Comparison of ENCODE assay signal across 8 mouse cellular contexts in genomic region chr2:10048461-10048860, GRCm38 (mm10). TPM values are rescaled to one million over a fixed set of nuclear protein-coding genes. Genes with fewer than 3 reads are reported as not detected.
DNase-seq lines count a peak whose midpoint lies in the region; ATAC-seq and TF ChIP-seq lines count a peak whose summit lies in the region.

Gene Taf3 (minus strand): TSS chr2:10048596.

- no peak for TF ChIP-seq EP300 in MEL (IDR thresholded peaks at IDR 0.05; ENCODE audit: low read depth in 1 of 2, low read length in 2 of 2)
- TF ChIP-seq EP300 in lung, postnatal 0 days (IDR thresholded peaks at IDR 0.05) = no peak

- ATAC-seq in lung, postnatal 0 days = peak; percentile 98

- TF ChIP-seq CTCF in MEL (IDR thresholded peaks at IDR 0.05 in 2 of 3, conservative IDR thresholded peaks at IDR 0.05 in 1 of 3; ENCODE audit: control insufficient read depth in 1 of 3, insufficient read depth in 1 of 3, low read depth in 2 of 3, low read length in 3 of 3, poor library complexity in 1 of 3, severe bottlenecking in 1 of 3) = 0 out of 6 replicates have a peak, but pooled peaks of 1 of the 3 experiments have one; percentile 15
- no peak for TF ChIP-seq CTCF in cerebellum, adult 2 months (IDR thresholded peaks at IDR 0.05; ENCODE audit: borderline replicate concordance, insufficient read depth, low read depth, low read length)
- no peak; the same call in 1 of the 2 replicates for TF ChIP-seq CTCF in lung, postnatal 0 days (IDR thresholded peaks at IDR 0.05)

- no peaks in the 10 kb centered on the region for H3K27me3 ChIP-seq in MEL (ENCODE audit: control insufficient read depth in 1 of 2, insufficient read depth in 2 of 2, low read length in 2 of 2)
- H3K27me3 ChIP-seq in cerebellum, adult 2 months (ENCODE audit: control insufficient read depth, insufficient read depth, low read length) = no peaks in the 10 kb centered on the region
- H3K27me3 ChIP-seq in hindbrain, embryonic 10.5 days (ENCODE audit: insufficient read depth, poor library complexity, severe bottlenecking) = no peaks in the 10 kb centered on the region
- no peaks in the 10 kb centered on the region for H3K27me3 ChIP-seq in lung, postnatal 0 days (replicated peaks; ENCODE audit: insufficient read depth, low read length)

- no peak for TF ChIP-seq RAD21 in MEL (IDR thresholded peaks at IDR 0.05; ENCODE audit: low read depth, low read length)

- peak within 1 kb of the TSS; percentile 96 for H3K9ac ChIP-seq in MEL (ENCODE audit: control insufficient read depth, low read depth, low read length, poor library complexity, severe bottlenecking)
- peak within 1 kb of the TSS; percentile 82 for H3K9ac ChIP-seq in lung, postnatal 0 days (replicated peaks; ENCODE audit: low read depth)

- H3K79me2 ChIP-seq in MEL (ENCODE audit: control insufficient read depth, insufficient read depth, low read length, poor library complexity) = peaks cover 31% of the 10 kb centered on the region

- peaks cover 0 to 5% of the 10 kb centered on the region in 2 experiments; a peak in 1 of 4 replicates for H3K36me3 ChIP-seq in MEL (ENCODE audit: control insufficient read depth in 1 of 2, insufficient read depth in 2 of 2, low read length in 2 of 2)
- H3K36me3 ChIP-seq in hindbrain, embryonic 10.5 days = peaks cover 3% of the 10 kb centered on the region; the same call in 1 of the 2 replicates
- no peaks in the 10 kb centered on the region for H3K36me3 ChIP-seq in lung, postnatal 0 days (ENCODE audit: insufficient read depth, low read length)

- H3K27ac ChIP-seq in MEL (ENCODE audit: control insufficient read depth, low read depth, low read length) = peak within 1 kb of the TSS; percentile 51
- H3K27ac ChIP-seq in cerebellum, adult 2 months (ENCODE audit: insufficient read depth, low read length) = 0 out of 2 replicates have a peak within 1 kb of the TSS, but pooled peaks have one; percentile 26
- peak within 1 kb of the TSS; percentile 93 for H3K27ac ChIP-seq in hindbrain, embryonic 10.5 days
- H3K27ac ChIP-seq in lung, postnatal 0 days (ENCODE audit: low read length) = no peak within 1 kb of the TSS

- under 1% methylated on average over 36 of the region's 36 CpGs for WGBS in cerebellum, adult 2 months
- under 1% methylated on average over 36 of the region's 36 CpGs for WGBS in hindbrain, embryonic 10.5 days
- under 1% methylated on average over 36 of the region's 36 CpGs for WGBS in lung, postnatal 0 days

- no peaks in the 10 kb centered on the region for H3K9me3 ChIP-seq in MEL (replicated peaks; ENCODE audit: insufficient read depth, low read length)
- no peaks in the 10 kb centered on the region for H3K9me3 ChIP-seq in hindbrain, embryonic 10.5 days
- no peaks in the 10 kb centered on the region for H3K9me3 ChIP-seq in lung, postnatal 0 days (ENCODE audit: low read length)

- peak; percentile 73 to 78 for TF ChIP-seq POLR2A in MEL (IDR thresholded peaks at IDR 0.05; ENCODE audit: control insufficient read depth in 1 of 2, insufficient read depth in 1 of 2, low read depth in 1 of 2, low read length in 2 of 2, poor library complexity in 1 of 2)
- peak; percentile 84 for TF ChIP-seq POLR2A in cerebellum, adult 2 months (IDR thresholded peaks at IDR 0.05; ENCODE audit: borderline replicate concordance, insufficient read depth, low read length)

- peak; percentile 93 for DNase-seq in MEL (ENCODE audit: low read depth, low spot score)
- peak; percentile 94 to 95 for DNase-seq in cerebellum, adult 2 months
- peak; percentile 88 for DNase-seq in forelimb bud, embryonic 11.5 days (ENCODE audit: low read depth, low spot score)
- peak; percentile 90 for DNase-seq in hindbrain, embryonic 10.5 days (ENCODE audit: low spot score)
- peak; percentile 92 for DNase-seq in layer of hippocampus, adult 9-11 months
- DNase-seq in lung, postnatal 0 days (ENCODE audit: low spot score) = peak; percentile 96
- peak; percentile 85 for DNase-seq in ovary, postnatal 14 days (ENCODE audit: low spot score)
- DNase-seq in thymus, postnatal 14 days = peak; percentile 96

- peak within 1 kb of the TSS; percentile 94 for H3K4me2 ChIP-seq in lung, postnatal 0 days (replicated peaks; ENCODE audit: low read depth, low read length)

- peak within 1 kb of the TSS; percentile 75 to 95 for H3K4me3 ChIP-seq in MEL (ENCODE audit: control insufficient read depth in 1 of 2, insufficient read depth in 1 of 2, low read depth in 2 of 2, low read length in 2 of 2)
- peak within 1 kb of the TSS; percentile 83 for H3K4me3 ChIP-seq in cerebellum, adult 2 months (replicated peaks; ENCODE audit: insufficient read depth, low read depth, low read length)
- H3K4me3 ChIP-seq in hindbrain, embryonic 10.5 days = peak within 1 kb of the TSS; percentile 97
- peak within 1 kb of the TSS; percentile 94 for H3K4me3 ChIP-seq in lung, postnatal 0 days (ENCODE audit: low read depth, low read length)

- H3K4me1 ChIP-seq in MEL (ENCODE audit: control insufficient read depth in 1 of 2, insufficient read depth in 2 of 2, low read length in 2 of 2) = peaks cover 0 to 4% of the 10 kb centered on the region in 2 experiments; a peak in 3 of 4 replicates
- H3K4me1 ChIP-seq in cerebellum, adult 2 months (ENCODE audit: control insufficient read depth, insufficient read depth, low read length) = no peaks in the 10 kb centered on the region
- H3K4me1 ChIP-seq in hindbrain, embryonic 10.5 days (replicated peaks) = peaks cover 24% of the 10 kb centered on the region
- H3K4me1 ChIP-seq in lung, postnatal 0 days (ENCODE audit: insufficient read depth, low read depth, low read length) = peaks cover 6% of the 10 kb centered on the region

TF ChIP-seq in MEL, 35 proteins besides CTCF, POLR2A, EP300 and RAD21 (continues in another document):
- TF ChIP-seq CHD1 (IDR thresholded peaks at IDR 0.05; ENCODE audit: low read depth, low read length) (no peak), MXI1 (IDR thresholded peaks at IDR 0.05; ENCODE audit: low read depth, low read length) (peak; percentile 67; the same call in 1 of the 2 replicates), GABPA (IDR thresholded peaks at IDR 0.05; ENCODE audit: low read depth, low read length) (no peak), ZKSCAN1 (IDR thresholded peaks at IDR 0.05; ENCODE audit: low read depth, low read length) (no peak), MEF2A (IDR thresholded peaks at IDR 0.05; ENCODE audit: extremely low read depth, insufficient replicate concordance, low read depth, low read length, poor library complexity, severe bottlenecking) (no peak), TBP (IDR thresholded peaks at IDR 0.05; ENCODE audit: low read depth, low read length) (peak; percentile 66; the same call in 1 of the 2 replicates), GATA1 (IDR thresholded peaks at IDR 0.05; ENCODE audit: low read depth, low read length) (no peak), POLR2AphosphoS2 (IDR thresholded peaks at IDR 0.05; ENCODE audit: low read length) (peak; percentile 60; the same call in 1 of the 2 replicates), MYC (IDR thresholded peaks at IDR 0.05; ENCODE audit: low read depth, low read length) (no peak), MAX (IDR thresholded peaks at IDR 0.05; ENCODE audit: low read length) (no peak), NRF1 (IDR thresholded peaks at IDR 0.05; ENCODE audit: insufficient read depth, low read depth, low read length, poor library complexity, severe bottlenecking) (peak; percentile 53), KAT2A (conservative IDR thresholded peaks at IDR 0.05; ENCODE audit: low read depth, low read length) (no peak; the same call in 1 of the 2 replicates), POLR2AphosphoS5 (IDR thresholded peaks at IDR 0.05; ENCODE audit: borderline replicate concordance, low read depth, low read length) (no peak), BHLHE40 (IDR thresholded peaks at IDR 0.05; ENCODE audit: borderline replicate concordance, low read depth, low read length) (no peak), NELFE (IDR thresholded peaks at IDR 0.05; ENCODE audit: low read depth, low read length) (peak; percentile 52), SIN3A (IDR thresholded peaks at IDR 0.05; ENCODE audit: low read length) (peak; percentile 96), TAL1 (IDR thresholded peaks at IDR 0.05; ENCODE audit: low read length) (no peak), ZC3H11A (IDR thresholded peaks at IDR 0.05; ENCODE audit: low read depth, low read length) (no peak), RCOR1 (IDR thresholded peaks at IDR 0.05; ENCODE audit: low read depth, low read length) (no peak), ELF1 (IDR thresholded peaks at IDR 0.05; ENCODE audit: low read depth, low read length) (peak; percentile 75), ETS1 (IDR thresholded peaks at IDR 0.05; ENCODE audit: low read depth, low read length) (no peak), MAZ (IDR thresholded peaks at IDR 0.05; ENCODE audit: low read depth, low read length) (no peak; the same call in 1 of the 2 replicates), UBTF (IDR thresholded peaks at IDR 0.05; ENCODE audit: borderline replicate concordance, insufficient read depth, low read depth, low read length) (no peak), USF2 (IDR thresholded peaks at IDR 0.05; ENCODE audit: borderline replicate concordance in 1 of 2, insufficient read depth in 1 of 2, low read depth in 1 of 2, low read length in 2 of 2) (no peak), USF1 (IDR thresholded peaks at IDR 0.05; ENCODE audit: low read depth, low read length) (no peak), TCF12 (IDR thresholded peaks at IDR 0.05; ENCODE audit: low read depth, low read length) (peak; percentile 67; the same call in 1 of the 2 replicates), ZMIZ1 (IDR thresholded peaks at IDR 0.05; ENCODE audit: low read depth, low read length) (no peak), MAFK (IDR thresholded peaks at IDR 0.05; ENCODE audit: borderline replicate concordance, low read depth, low read length) (no peak), JUND (IDR thresholded peaks at IDR 0.05; ENCODE audit: low read depth, low read length) (no peak), ZNF384 (IDR thresholded peaks at IDR 0.05; ENCODE audit: low read depth, low read length) (no peak), CHD2 (IDR thresholded peaks at IDR 0.05; ENCODE audit: low read length) (no peak), HCFC1 (IDR thresholded peaks at IDR 0.05; ENCODE audit: low read depth, low read length) (peak; percentile 92), SMC3 (IDR thresholded peaks at IDR 0.05; ENCODE audit: low read depth, low read length) (no peak), E2F4 (IDR thresholded peaks at IDR 0.05; ENCODE audit: borderline replicate concordance, low read depth, low read length) (no peak)

RNA-seq across cellular contexts. Expression of gene Taf3, which starts in this region (rescaled TPM):
- 8.3 and 9.1 TPM in 2 replicates for total RNA-seq in MEL (2012; rRNA removed)
- polyA plus RNA-seq in MEL (2012; ENCODE audit: insufficient read depth in 1 of 2, insufficient read length in 2 of 2, low read depth in 1 of 2, low replicate concordance in 2 of 2, missing spikeins in 1 of 2) = 10 to 100 TPM in 1 of 2 experiments, not detected in 1; 20.9 TPM
- 13.0 and 13.1 TPM in 2 replicates for polyA plus RNA-seq in cerebellum, adult 2 months (2012; rRNA removed)
- 13.6 and 16.2 TPM in 2 replicates for polyA plus RNA-seq in hindbrain, embryonic 10.5 days (2016; fragmentation: Nextera tagmentation; extraction: Ambion mirVana)
- 7.5 and 8.4 TPM in 2 replicates for polyA plus RNA-seq in lung, postnatal 0 days (2015; fragmentation: Nextera tagmentation; extraction: Ambion mirVana)
